Mouse (Mus musculus) cortical plate, adult 2 months (tissue): ENCODE data around the gene Rpl15. TPM values are rescaled to one million over a fixed set of nuclear protein-coding genes. Genes with fewer than 3 reads are reported as not detected.

Source experiments
- H3K27ac ChIP-seq: fragments of 200-500 bp; 2 replicates; pipeline ENCODE4 v1.5.1; 2012; ENCODE audit warnings: low read length, control low read depth, inconsistent platforms; ENCODE audit not compliant: insufficient read depth
- H3K4me1 ChIP-seq: fragments of 200-500 bp; 2 replicates; pipeline ENCODE4 v1.6.1; 2011; ENCODE audit warnings: low read length; ENCODE audit not compliant: control insufficient read depth, insufficient read depth
- H3K4me3 ChIP-seq: fragments of 200-500 bp; 2 replicates; pipeline ENCODE4 v1.5.1; 2011; ENCODE audit warnings: mild to moderate bottlenecking, low read length, control low read depth; ENCODE audit not compliant: insufficient read depth
- CTCF ChIP-seq: fragments of 200-500 bp; IDR thresholded peaks from 2 replicates; pipeline ENCODE4 v1.5.1; 2011; ENCODE audit warnings: mild to moderate bottlenecking, control low read depth, low read length; ENCODE audit not compliant: insufficient read depth; ENCODE audit errors: extremely low read depth
- POLR2A ChIP-seq: fragments of 200-500 bp; IDR thresholded peaks from 2 replicates; pipeline ENCODE4 v1.6.1; 2011; ENCODE audit warnings: mild to moderate bottlenecking, low read length, control low read depth; ENCODE audit not compliant: insufficient read depth; ENCODE audit errors: extremely low read depth
- polyA plus RNA-seq: library from polyadenylated mRNA; depleted of rRNA; stranded (reverse); fragments of >200 nt; gene quantifications from 2 replicates; pipeline ENCODE4 v1.2.3, GENCODE M21; 2012; rRNA removed

Rpl15 gene
- 324 and 336 TPM in 2 replicates for polyA plus RNA-seq

GRCm38 (mm10) chr14:18270529-18271441 is at the start of gene Rpl15, which contains the start of gene Nkiras1:
Gene Rpl15 (minus strand): TSS chr14:18271391.
Gene Nkiras1 (plus strand): TSS chr14:18271136.
- Histone ChIP-seq H3K27ac (peak within 1 kb of the TSS; percentile 53), H3K4me3 (peak within 1 kb of the TSS; percentile 69), H3K4me1 (no peaks in the 10 kb centered on the region)
- TF ChIP-seq POLR2A (peak; percentile 88), CTCF (no peak)

- no peak overlapping the region for H3K4me3 ChIP-seq
- no peaks in the 10 kb centered on the region; the same call in 1 of the 2 replicates for H3K4me1 ChIP-seq
- no peak overlapping the region for H3K27ac ChIP-seq
- TF ChIP-seq CTCF (no peak), POLR2A (no peak)
Measured at GRCm38 (mm10) chr14:18317457-18318411, 46.5 kb upstream of the Rpl15 start.

GRCm38 (mm10) chr14:18304165-18304564 is 33.0 kb upstream of the Rpl15 start:
- TF ChIP-seq POLR2A (no peak), CTCF (no peak)
- no peak overlapping the region for H3K27ac ChIP-seq
- H3K4me3 ChIP-seq: no peak overlapping the region
- H3K4me1 ChIP-seq: peaks cover 3% of the 10 kb centered on the region

GRCm38 (mm10) chr14:18303262-18303661 is 32.1 kb upstream of the Rpl15 start:
- no peak for TF ChIP-seq POLR2A
- no peak for TF ChIP-seq CTCF
- Histone ChIP-seq H3K4me3 (no peak overlapping the region), H3K4me1 (peaks cover 3% of the 10 kb centered on the region), H3K27ac (no peak overlapping the region)

- TF ChIP-seq CTCF (no peak), POLR2A (no peak)
- Histone ChIP-seq H3K4me3 (no peak overlapping the region), H3K27ac (no peak overlapping the region), H3K4me1 (peaks cover 3% of the 10 kb centered on the region)
Measured at GRCm38 (mm10) chr14:18302750-18303149, 31.6 kb upstream of the Rpl15 start.

- Histone ChIP-seq H3K4me1 (peaks cover 3% of the 10 kb centered on the region), H3K4me3 (no peak overlapping the region), H3K27ac (no peak overlapping the region)
- no peak for TF ChIP-seq POLR2A
- no peak for TF ChIP-seq CTCF
Measured at GRCm38 (mm10) chr14:18301591-18301990, 30.4 kb upstream of the Rpl15 start.

- TF ChIP-seq CTCF (no peak), POLR2A (no peak)
- H3K27ac ChIP-seq: no peak overlapping the region
- H3K4me3 ChIP-seq: no peak overlapping the region
- peaks cover 3% of the 10 kb centered on the region for H3K4me1 ChIP-seq
Measured at GRCm38 (mm10) chr14:18300676-18301075, 29.5 kb upstream of the Rpl15 start.

GRCm38 (mm10) chr14:18298874-18299273 is 27.7 kb upstream of the Rpl15 start:
- peaks cover 2% of the 10 kb centered on the region for H3K4me1 ChIP-seq
- TF ChIP-seq CTCF (no peak), POLR2A (no peak)
- no peak overlapping the region for H3K4me3 ChIP-seq
- no peak overlapping the region for H3K27ac ChIP-seq

- TF ChIP-seq POLR2A: no peak
- TF ChIP-seq CTCF: no peak
- Histone ChIP-seq H3K4me1 (peaks cover 2% of the 10 kb centered on the region; the same call in 1 of the 2 replicates), H3K27ac (no peak overlapping the region), H3K4me3 (no peak overlapping the region)
Measured at GRCm38 (mm10) chr14:18297441-18297840, 26.2 kb upstream of the Rpl15 start.

GRCm38 (mm10) chr14:18292578-18292977 is 21.4 kb upstream of the Rpl15 start:
- no peak for TF ChIP-seq POLR2A
- TF ChIP-seq CTCF: no peak
- no peak overlapping the region for H3K4me3 ChIP-seq
- no peak overlapping the region for H3K27ac ChIP-seq
- H3K4me1 ChIP-seq: peaks cover 4% of the 10 kb centered on the region; the same call in 1 of the 2 replicates
